Mouse (Mus musculus) common myeloid progenitor, adult 5-6 weeks (primary cell): ENCODE results near the gene Exd1. TPM values are rescaled to one million over a fixed set of nuclear protein-coding genes. Genes with fewer than 3 reads are reported as not detected.
A peak's percentile ranks its signal among the peaks of the same experiment; 100 is the strongest.

ENCODE experiments used
- ATAC-seq: replicated peaks from 2 replicates; pipeline ENCODE4 v1.8.0; 2016; ENCODE audit warnings: low read depth, mild to moderate bottlenecking, moderate TSS enrichment, inconsistent platforms; ENCODE audit not compliant: poor library complexity, severe bottlenecking
- total RNA-seq: library from RNA; stranded (forward); fragments of 200-1000, 187-1606 nt; gene quantifications from 2 replicates; pipeline ENCODE4 v1.2.3, GENCODE M21; 2017

Exd1 gene
- total RNA-seq, 1 experiment from 2014 or later, result 0.09 TPM

- ATAC-seq, result peak; percentile 41
These were observed 70.6 kb downstream of the Exd1 start for GRCm38 (mm10) chr2:119476621-119477391.

GRCm38 (mm10) chr2:119476166-119476565 lies 71.3 kb downstream of the Exd1 start:
- no peak for ATAC-seq

Other genes starting within 250 kb of the Exd1 start
- not detected in 2 replicates for gene Dll4, start 221.8 kb downstream of the Exd1 start, total RNA-seq
- gene Chac1, start 196.4 kb downstream of the Exd1 start, total RNA-seq, result not detected in 2 replicates
- 27.3 and 39.3 TPM in 2 replicates for gene Ino80, start 69.9 kb downstream of the Exd1 start, total RNA-seq
- 48.8 and 50.5 TPM in 2 replicates for gene Chp1, start 70 bp upstream of the Exd1 start, total RNA-seq
- 89.7 and 98.6 TPM in 2 replicates for gene Nusap1, start 70.7 kb upstream of the Exd1 start, total RNA-seq
- 19.1 and 21.5 TPM in 2 replicates for gene Oip5, start 70.8 kb upstream of the Exd1 start, total RNA-seq
- 18.6 and 21.1 TPM in 2 replicates for gene Ndufaf1, start 115.2 kb upstream of the Exd1 start, total RNA-seq
- gene Rtf1, start 127.4 kb upstream of the Exd1 start, total RNA-seq, result 42.6 and 48.0 TPM in 2 replicates
- 0.18 TPM in 1 of 2 replicates, not detected in the other for gene Itpka, start 194.7 kb upstream of the Exd1 start, total RNA-seq
- not detected in 2 replicates for gene Ltk, start 212.8 kb upstream of the Exd1 start, total RNA-seq
- 9.1 and 11.2 TPM in 2 replicates for gene Rpap1, start 239.9 kb upstream of the Exd1 start, total RNA-seq